Mouse (Mus musculus) intestine, postnatal 0 days (tissue): Measurements from ENCODE around the gene G3bp2. TPM values are rescaled to one million over a fixed set of nuclear protein-coding genes. Genes with fewer than 3 reads are reported as not detected.
"Not testable (repeated sequence)": the region's sequence is repeated elsewhere in the genome, so short reads cannot be mapped to it uniquely, and the experiment has no call there.

Experiments used
- ATAC-seq: fragments of 200-750 bp; cut with Nextera tagmentation; 2 replicates; pipeline ENCODE4 v1.8.0; 2017; ENCODE audit warnings: mild to moderate bottlenecking, moderate TSS enrichment, moderate library complexity
- H3K27ac ChIP-seq: fragments of 300-500 bp; sonication (generic); 2 replicates; pipeline ENCODE4 v1.5.1; 2014; ENCODE audit warnings: mild to moderate bottlenecking, low read depth, low read length, moderate library complexity
- H3K27me3 ChIP-seq: fragments of 300-500 bp; sonication (generic); replicated peaks from 2 replicates; pipeline ENCODE4 v1.6.1; 2014; ENCODE audit warnings: low read length, mixed read lengths; ENCODE audit not compliant: control insufficient read depth, insufficient read depth
- H3K36me3 ChIP-seq: fragments of 300-500 bp; sonication (generic); 2 replicates; pipeline ENCODE4 v1.6.1; 2014; ENCODE audit warnings: mild to moderate bottlenecking, moderate library complexity; ENCODE audit not compliant: control insufficient read depth, insufficient read depth
- H3K4me1 ChIP-seq: fragments of 300-500 bp; sonication (generic); replicated peaks from 2 replicates; pipeline ENCODE4 v1.6.1; 2014; ENCODE audit warnings: antibody characterized with exemption, low read length, mixed read lengths; ENCODE audit not compliant: control insufficient read depth, insufficient read depth
- H3K4me2 ChIP-seq: fragments of 300-500 bp; sonication (generic); replicated peaks from 2 replicates; pipeline ENCODE4 v1.6.1; 2014; ENCODE audit warnings: low read depth, mild to moderate bottlenecking, moderate library complexity
- H3K4me3 ChIP-seq: fragments of 300-500 bp; sonication (generic); 2 replicates; pipeline ENCODE4 v1.5.1; 2014; ENCODE audit warnings: low read depth, low read length
- H3K9ac ChIP-seq: fragments of 300-500 bp; sonication (generic); 2 replicates; pipeline ENCODE4 v1.6.1; 2014; ENCODE audit warnings: mild to moderate bottlenecking, low read depth, low read length
- H3K9me3 ChIP-seq: fragments of 300-500 bp; sonication (generic); 2 replicates; pipeline ENCODE4 v1.6.1; 2016; ENCODE audit warnings: mixed run types; ENCODE audit not compliant: control insufficient read depth
- CTCF ChIP-seq: sonication (generic); IDR thresholded peaks from 2 replicates; pipeline ENCODE4 v1.5.1; 2016; ENCODE audit warnings: low read depth, mild to moderate bottlenecking, control low read depth, antibody characterized with exemption, moderate library complexity
- WGBS: fragments of 180-500 bp; shearing (Covaris S2); extraction: QIAGEN DNeasy Blood & Tissue Kit; methylation state at CpG from one replicate; pipeline ENCODE4 v1.1.7; 2014; 5-methylcytosine and 5-hydroxymethylcytosine counted together
- polyA plus RNA-seq: library from polyadenylated mRNA; unstranded; fragments of >200 nt; fragmentation: Nextera tagmentation; extraction: Ambion mirVana; gene quantifications from 2 replicates; pipeline ENCODE4 v1.2.1, GENCODE M21; 2015

The G3bp2 gene
- polyA plus RNA-seq: 121 and 132 TPM in 2 replicates

GRCm38 (mm10) chr5:92083417-92084038 lies at the start of gene G3bp2:
G3bp2 (minus strand) TSS chr5:92083719.
- Histone ChIP-seq H3K4me1 (peaks cover 6% of the 10 kb centered on the region; the same call in 1 of the 2 replicates), H3K36me3 (no peaks in the 10 kb centered on the region), H3K9me3 (no peaks in the 10 kb centered on the region), H3K27me3 (no peaks in the 10 kb centered on the region), H3K4me3 (peak within 1 kb of the TSS; percentile 96), H3K4me2 (peak within 1 kb of the TSS; percentile 85), H3K27ac (peak within 1 kb of the TSS; percentile 98), H3K9ac (peak within 1 kb of the TSS; percentile 91)
- under 1% methylated on average over 64 of the region's 65 CpGs for WGBS
- TF ChIP-seq CTCF: no peak
- ATAC-seq: peak; percentile 98

GRCm38 (mm10) chr5:92133006-92133405 lies 49.5 kb upstream of the G3bp2 start:
- not testable (repeated sequence) for H3K4me3 ChIP-seq, H3K9ac ChIP-seq, H3K4me2 ChIP-seq, H3K4me1 ChIP-seq, H3K27ac ChIP-seq, H3K27me3 ChIP-seq, H3K9me3 ChIP-seq, ATAC-seq, H3K36me3 ChIP-seq
- WGBS: 56% methylated on average over 4 of the region's 4 CpGs

GRCm38 (mm10) chr5:92132127-92132526 lies 48.6 kb upstream of the G3bp2 start:
- Histone ChIP-seq H3K4me1 (no peaks in the 10 kb centered on the region), H3K27ac (no peak overlapping the region), H3K4me3 (no peak overlapping the region), H3K9me3 (no peaks in the 10 kb centered on the region), H3K4me2 (no peak overlapping the region), H3K27me3 (no peaks in the 10 kb centered on the region), H3K9ac (no peak overlapping the region), H3K36me3 (no peaks in the 10 kb centered on the region; the same call in 1 of the 2 replicates)
- ATAC-seq: no peak
- TF ChIP-seq CTCF: peak; percentile 25; the same call in 1 of the 2 replicates
- 93% methylated on average over 4 of the region's 4 CpGs for WGBS

GRCm38 (mm10) chr5:92130040-92130682 lies 46.6 kb upstream of the G3bp2 start:
- Histone ChIP-seq H3K9me3 (no peaks in the 10 kb centered on the region), H3K27me3 (no peaks in the 10 kb centered on the region), H3K4me3 (no peak overlapping the region), H3K36me3 (no peaks in the 10 kb centered on the region; the same call in 1 of the 2 replicates), H3K4me1 (no peaks in the 10 kb centered on the region), H3K9ac (no peak overlapping the region), H3K27ac (no peak overlapping the region), H3K4me2 (no peak overlapping the region)
- no peak for ATAC-seq
- 90% methylated on average over 6 of the region's 6 CpGs for WGBS
- no peak for TF ChIP-seq CTCF

- Histone ChIP-seq H3K36me3 (no peaks in the 10 kb centered on the region; the same call in 1 of the 2 replicates), H3K9ac (no peak overlapping the region), H3K4me3 (no peak overlapping the region), H3K27me3 (no peaks in the 10 kb centered on the region), H3K4me2 (no peak overlapping the region), H3K4me1 (no peaks in the 10 kb centered on the region), H3K27ac (no peak overlapping the region), H3K9me3 (no peaks in the 10 kb centered on the region)
- no peak for TF ChIP-seq CTCF
- no peak for ATAC-seq
- WGBS: 100% methylated on average over 1 of the region's 1 CpGs
Observed at GRCm38 (mm10) chr5:92129321-92129768, 45.8 kb upstream of the G3bp2 start.

- no peaks in the 10 kb centered on the region for H3K27me3 ChIP-seq
- no peak overlapping the region for H3K9ac ChIP-seq
- H3K36me3 ChIP-seq: no peaks in the 10 kb centered on the region; the same call in 1 of the 2 replicates
- H3K4me2 ChIP-seq: peak overlapping the region; percentile 43; the same call in 1 of the 2 replicates
- H3K4me1 ChIP-seq: no peaks in the 10 kb centered on the region
- TF ChIP-seq CTCF: no peak
- 27% methylated on average over 8 of the region's 8 CpGs for WGBS
- no peak overlapping the region for H3K4me3 ChIP-seq
- no peak overlapping the region for H3K27ac ChIP-seq
- ATAC-seq: peak; percentile 71; the same call in 1 of the 2 replicates
- no peaks in the 10 kb centered on the region for H3K9me3 ChIP-seq
Observed at GRCm38 (mm10) chr5:92128570-92128969, 45.1 kb upstream of the G3bp2 start.
